Mouse (Mus musculus) limb, embryonic 14.5 days (tissue): ENCODE measurements around the gene Gstp3. TPM values are rescaled to one million over a fixed set of nuclear protein-coding genes. Genes with fewer than 3 reads are reported as not detected.

ENCODE experiments used
- ATAC-seq: fragments of 200-750 bp; cut with Nextera tagmentation; 2 replicates; pipeline ENCODE4 v1.8.0; 2017; ENCODE audit warnings: low read depth, moderate number of reproducible peaks, moderate TSS enrichment; ENCODE audit not compliant: low FRiP score
- DNase-seq: peaks from one replicate; pipeline ENCODE4 v3.0.0-alpha.2; 2015; ENCODE audit warnings: low spot score
- H3K27ac ChIP-seq: fragments of 300-500 bp; sonication (generic); replicated peaks from 2 replicates; pipeline ENCODE4 v1.5.1; 2014; ENCODE audit warnings: low read depth, mild to moderate bottlenecking, low read length, moderate library complexity, mixed read lengths
- H3K27me3 ChIP-seq: fragments of 300-500 bp; sonication (generic); 2 replicates; pipeline ENCODE4 v1.6.1; 2014; ENCODE audit warnings: low read length, mixed read lengths; ENCODE audit not compliant: control insufficient read depth, insufficient read depth
- H3K36me3 ChIP-seq: fragments of 300-500 bp; sonication (generic); 2 replicates; pipeline ENCODE4 v1.6.1; 2014; ENCODE audit warnings: mild to moderate bottlenecking, low read length, moderate library complexity, mixed read lengths; ENCODE audit not compliant: control insufficient read depth, insufficient read depth
- H3K4me1 ChIP-seq: fragments of 300-500 bp; sonication (generic); 2 replicates; pipeline ENCODE4 v1.6.1; 2014; ENCODE audit warnings: antibody characterized with exemption, low read length, mixed read lengths; ENCODE audit not compliant: control insufficient read depth, insufficient read depth
- H3K4me2 ChIP-seq: fragments of 300-500 bp; sonication (generic); replicated peaks from 2 replicates; pipeline ENCODE4 v1.6.1; 2014; ENCODE audit warnings: low read depth, mild to moderate bottlenecking, low read length, moderate library complexity; ENCODE audit not compliant: severe bottlenecking
- H3K4me3 ChIP-seq: fragments of 300-500 bp; sonication (generic); replicated peaks from 2 replicates; pipeline ENCODE4 v1.5.1; 2014; ENCODE audit warnings: low read length
- H3K9ac ChIP-seq: fragments of 300-500 bp; sonication (generic); 2 replicates; pipeline ENCODE4 v1.6.1; 2014; ENCODE audit warnings: mild to moderate bottlenecking, low read depth, low read length, moderate library complexity; ENCODE audit not compliant: severe bottlenecking
- H3K9me3 ChIP-seq: fragments of 300-500 bp; sonication (generic); 2 replicates; pipeline ENCODE4 v1.6.1; 2016; ENCODE audit warnings: low read length; ENCODE audit not compliant: control insufficient read depth
- POLR2A ChIP-seq: fragments of 200-500 bp; IDR thresholded peaks from 2 replicates; pipeline ENCODE4 v1.8.0; 2012; ENCODE audit warnings: inconsistent platforms, mild to moderate bottlenecking, moderate library complexity, borderline replicate concordance; ENCODE audit not compliant: insufficient read depth, insufficient read length; ENCODE audit errors: extremely low read depth
- WGBS: fragments of 180-500 bp; shearing (Covaris S2); extraction: QIAGEN DNeasy Blood & Tissue Kit; methylation state at CpG from one replicate; pipeline ENCODE4 v1.1.7; 2014; 5-methylcytosine and 5-hydroxymethylcytosine counted together
- polyA plus RNA-seq, 2 experiments: library from polyadenylated mRNA; depleted of rRNA in 1 of 2; stranded (reverse) in 1 of 2; unstranded in 1 of 2; fragments of >200 nt; fragmentation: Nextera tagmentation in 1 of 2; extraction: Ambion mirVana in 1 of 2; gene quantifications; 2 replicates each; pipeline versions ENCODE4 v1.2.1 to v1.2.3; 2012 to 2014

The Gstp3 gene
- polyA plus RNA-seq, 2 experiments = 0.47 to 0.69 TPM

DNA sequence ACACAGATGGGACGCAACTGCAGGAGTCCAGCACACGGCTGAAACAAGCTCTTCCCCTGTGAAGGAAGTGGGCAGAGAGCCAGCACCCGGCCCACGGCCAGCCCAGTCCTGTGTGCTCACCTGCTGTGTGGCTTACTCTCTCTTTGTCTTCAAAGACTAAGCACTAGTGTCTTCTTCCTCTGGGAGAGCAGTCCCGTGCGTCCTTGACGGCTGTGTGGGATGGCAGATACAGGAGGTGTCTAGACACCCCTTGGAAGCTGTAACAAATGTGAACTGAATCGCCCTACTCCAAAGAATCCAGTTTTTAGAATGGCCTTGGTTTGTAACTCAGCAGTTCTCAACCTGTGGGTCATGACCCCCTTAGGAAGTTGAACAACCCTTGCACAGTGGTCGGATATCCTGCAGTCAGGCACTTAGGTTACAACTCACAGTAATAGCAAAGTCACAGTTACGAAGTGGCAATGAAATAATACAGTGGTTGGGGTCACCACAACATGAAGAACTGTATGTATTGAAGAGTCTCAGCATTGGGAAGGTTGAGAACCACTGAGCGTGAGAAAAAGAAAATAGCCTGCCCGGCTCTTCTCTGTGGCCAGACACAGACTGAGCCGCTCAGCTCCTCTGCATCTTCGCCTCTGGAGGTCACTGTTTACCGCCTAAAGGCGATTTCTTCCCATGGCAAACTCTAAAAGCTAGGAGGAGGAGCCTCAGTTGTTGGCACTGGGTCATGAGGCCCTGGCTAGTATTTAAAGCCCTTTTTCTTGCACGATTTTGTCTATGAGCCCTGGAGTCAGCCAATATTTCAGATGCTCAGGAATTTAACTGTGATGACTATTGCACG is 40.4 kb downstream of the Gstp3 start:
- peak; percentile 87 for ATAC-seq
- Histone ChIP-seq H3K4me2 (no peak overlapping the region), H3K4me3 (no peak overlapping the region), H3K4me1 (0 out of 2 replicates have a peak, but pooled peaks cover 2% of the 10 kb centered on the region), H3K9me3 (no peaks in the 10 kb centered on the region), H3K36me3 (no peaks in the 10 kb centered on the region), H3K9ac (no peak overlapping the region), H3K27me3 (no peaks in the 10 kb centered on the region), H3K27ac (no peak overlapping the region)
- no peak for TF ChIP-seq POLR2A
- 34% methylated on average over 18 of the region's 18 CpGs for WGBS
- peak; percentile 92 for DNase-seq

DNA sequence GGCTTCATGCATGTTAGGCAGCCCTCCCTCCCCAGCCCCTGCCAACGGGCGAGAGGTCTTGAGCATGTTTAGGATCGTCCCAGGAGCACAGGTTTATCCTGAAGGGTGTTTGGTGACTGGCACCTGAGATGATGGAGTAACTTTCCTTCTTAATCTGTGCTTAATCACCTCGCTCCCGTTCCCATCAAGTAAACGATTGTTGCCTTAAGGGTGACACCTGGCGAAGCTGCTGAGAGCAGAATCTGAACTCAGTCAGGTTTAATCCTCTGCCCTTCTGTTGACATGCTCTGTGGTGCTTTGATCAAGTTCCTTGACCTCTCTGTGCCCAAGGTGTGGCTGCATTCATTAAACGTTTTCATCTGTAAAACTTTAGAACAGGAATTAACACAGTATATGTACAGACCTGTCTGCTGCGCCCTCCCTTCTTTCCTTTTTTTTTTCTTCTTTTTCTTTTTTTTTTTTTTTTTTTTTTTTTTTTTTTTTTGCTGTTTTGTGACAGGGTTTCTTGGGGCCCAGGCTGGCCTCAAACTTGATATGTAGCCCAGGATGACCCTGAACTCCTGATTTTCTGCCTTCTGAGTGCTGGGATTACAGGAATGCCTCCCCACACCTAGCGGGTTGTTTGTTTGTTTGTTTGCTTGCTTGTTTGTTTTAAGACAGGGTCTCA is 41.3 kb downstream of the Gstp3 start:
- Histone ChIP-seq H3K9me3 (no peaks in the 10 kb centered on the region), H3K9ac (no peak overlapping the region), H3K36me3 (no peaks in the 10 kb centered on the region), H3K4me3 (no peak overlapping the region), H3K27ac (no peak overlapping the region), H3K27me3 (no peaks in the 10 kb centered on the region), H3K4me2 (no peak overlapping the region), H3K4me1 (peaks cover 5% of the 10 kb centered on the region; the same call in 1 of the 2 replicates)
- no peak for DNase-seq
- no peak for ATAC-seq
- WGBS = 53% methylated on average over 10 of the region's 10 CpGs
- TF ChIP-seq POLR2A = no peak

- H3K9me3 ChIP-seq = no peaks in the 10 kb centered on the region
- no peak overlapping the region for H3K9ac ChIP-seq
- H3K27me3 ChIP-seq = no peaks in the 10 kb centered on the region
- H3K27ac ChIP-seq = no peak overlapping the region
- H3K4me3 ChIP-seq = no peak overlapping the region
- peaks cover 5% of the 10 kb centered on the region; the same call in 1 of the 2 replicates for H3K36me3 ChIP-seq
- H3K4me1 ChIP-seq = peaks cover 10% of the 10 kb centered on the region
- no peak for DNase-seq
- no peak for TF ChIP-seq POLR2A
- no peak overlapping the region for H3K4me2 ChIP-seq
- 65% methylated on average over 5 of the region's 5 CpGs for WGBS
- no peak for ATAC-seq
Measured at GRCm38 (mm10) chr19:4015635-4016034, 43.7 kb downstream of the Gstp3 start.

GRCm38 (mm10) chr19:4014802-4015201 is 44.6 kb downstream of the Gstp3 start:
- peaks cover 10% of the 10 kb centered on the region for H3K4me1 ChIP-seq
- peaks cover 13% of the 10 kb centered on the region; the same call in 1 of the 2 replicates for H3K36me3 ChIP-seq
- H3K27me3 ChIP-seq = no peaks in the 10 kb centered on the region
- no peak overlapping the region for H3K4me2 ChIP-seq
- H3K9me3 ChIP-seq = no peaks in the 10 kb centered on the region
- no peak overlapping the region for H3K4me3 ChIP-seq
- no peak overlapping the region for H3K27ac ChIP-seq
- H3K9ac ChIP-seq = no peak overlapping the region; the same call in 1 of the 2 replicates
- DNase-seq = no peak
- ATAC-seq = no peak
- TF ChIP-seq POLR2A = no peak

- Histone ChIP-seq H3K9me3 (no peaks in the 10 kb centered on the region), H3K4me3 (peak overlapping the region; percentile 89), H3K36me3 (peaks cover 30% of the 10 kb centered on the region), H3K27ac (0 out of 2 replicates have a peak overlapping the region, but pooled peaks have one; percentile 33), H3K9ac (peak overlapping the region; percentile 44; the same call in 1 of the 2 replicates), H3K4me1 (peaks cover 8% of the 10 kb centered on the region), H3K27me3 (no peaks in the 10 kb centered on the region), H3K4me2 (peak overlapping the region; percentile 52)
- TF ChIP-seq POLR2A = no peak
- DNase-seq (no peak), ATAC-seq (peak; percentile 28; the same call in 1 of the 2 replicates)
- WGBS = 22% methylated on average over 9 of the region's 9 CpGs
Measured at GRCm38 (mm10) chr19:4013066-4013465, 46.3 kb downstream of the Gstp3 start.
